Mouse (Mus musculus) left cerebral cortex, postnatal 10 days (tissue): Measurements from ENCODE around the gene Grid2. TPM values are rescaled to one million over a fixed set of nuclear protein-coding genes. Genes with fewer than 3 reads are reported as not detected.

Source experiments
- DNase-seq, 2 experiments: peaks; one replicate each; pipeline ENCODE4 v3.0.0; 2021 to 2022; ENCODE audit warnings: low spot score in 2 of 2, mixed read lengths in 1 of 2; ENCODE audit errors: extremely low spot score in 1 of 2
- intact Hi-C: fragments of 180-260 bp; cut with DNase I; formaldehyde crosslinking; loops from one replicate; pipeline ENCODE4 v1.15.1; 2025
- total RNA-seq, 2 experiments: library from RNA; stranded (reverse); gene quantifications; 2 replicates each; pipeline ENCODE4 v1.2.3; 2021

The Grid2 gene
- total RNA-seq, 2 experiments from 2014 or later, result 27.7 to 27.8 TPM

- peak; percentile 55 to 74 for DNase-seq
- intact Hi-C loops, result loop anchor here (10.0 kb wide), 1 partner anchor 1395 kb away; the partner anchor contains the start of gene Grid2
Observed at GRCm38 (mm10) chr6:64649296-64650226, 1393.9 kb downstream of the Grid2 start.

GRCm38 (mm10) chr6:64650765-64651164 lies 1395.1 kb downstream of the Grid2 start:
- DNase-seq, result no peak
- intact Hi-C loops, result no loop called here

GRCm38 (mm10) chr6:64671010-64671409 lies 1415.3 kb downstream of the Grid2 start:
- intact Hi-C loops, result no loop called here
- no peak for DNase-seq

- intact Hi-C loops, result no loop called here
- no peak for DNase-seq
Observed at GRCm38 (mm10) chr6:64678815-64679214, 1423.1 kb downstream of the Grid2 start.

GRCm38 (mm10) chr6:64683974-64684373 lies 1428.3 kb downstream of the Grid2 start:
- intact Hi-C loops, result loop anchor here (5.0 to 10.0 kb wide), 2 partner anchors 313 to 391 kb away; no protein-coding TSS in a partner anchor
- peak; percentile 22 to 49 for DNase-seq

GRCm38 (mm10) chr6:64684973-64685372 lies 1429.3 kb downstream of the Grid2 start:
- peak; percentile 31 to 54 for DNase-seq

GRCm38 (mm10) chr6:64688181-64688944 lies 1432.7 kb downstream of the Grid2 start:
- DNase-seq, result peak in 1 of 2 experiments; percentile 19
- intact Hi-C loops, result loop anchor here (5.0 to 10.0 kb wide), 2 partner anchors 386 to 1844 kb away; no protein-coding TSS in a partner anchor

More at GRCm38 (mm10) chr6:64684973-64685372, 1429.3 kb downstream of the Grid2 start:
- intact Hi-C loops, result loop anchor here (5.0 to 10.0 kb wide), 3 partner anchors 312 to 1847 kb away; no protein-coding TSS in a partner anchor

GRCm38 (mm10) chr6:64694688-64695087 lies 1439.0 kb downstream of the Grid2 start:
- DNase-seq, result no peak
- intact Hi-C loops, result no loop called here

- intact Hi-C loops, result no loop called here
- DNase-seq, result no peak
Observed at GRCm38 (mm10) chr6:64703659-64704058, 1448.0 kb downstream of the Grid2 start.

GRCm38 (mm10) chr6:64727751-64728403 lies 1472.2 kb downstream of the Grid2 start:
- intact Hi-C loops, result no loop called here
- DNase-seq, result no peak

- intact Hi-C loops, result no loop called here
- peak in 1 of 2 experiments; percentile 33 for DNase-seq
Observed at GRCm38 (mm10) chr6:64728499-64729198, 1473.0 kb downstream of the Grid2 start, which contains the start of gene Atoh1. Atoh1 (plus strand) TSS chr6:64729125.

- peak in 1 of 2 experiments; percentile 36 for DNase-seq
- intact Hi-C loops, result no loop called here
Observed at GRCm38 (mm10) chr6:64729231-64730011, 1473.7 kb downstream of the Grid2 start.

GRCm38 (mm10) chr6:64730030-64730429 lies 1474.4 kb downstream of the Grid2 start:
- intact Hi-C loops, result no loop called here
- DNase-seq, result no peak

GRCm38 (mm10) chr6:64730506-64731020 lies 1474.9 kb downstream of the Grid2 start:
- intact Hi-C loops, result no loop called here
- no peak for DNase-seq

- DNase-seq, result no peak
- intact Hi-C loops, result no loop called here
Observed at GRCm38 (mm10) chr6:64731126-64731525, 1475.5 kb downstream of the Grid2 start.

- intact Hi-C loops, result no loop called here
- DNase-seq, result no peak
Observed at GRCm38 (mm10) chr6:64731621-64732320, 1476.1 kb downstream of the Grid2 start.

GRCm38 (mm10) chr6:64733311-64733710 lies 1477.6 kb downstream of the Grid2 start:
- DNase-seq, result no peak
- intact Hi-C loops, result no loop called here
